Mouse (Mus musculus) liver, embryonic 16.5 days (tissue): Measurements from ENCODE around the gene Pcbp1. TPM values are rescaled to one million over a fixed set of nuclear protein-coding genes. Genes with fewer than 3 reads are reported as not detected.

Experiments used
- ATAC-seq: fragments of 200-750 bp; cut with Nextera tagmentation; 2 replicates; pipeline ENCODE4 v1.8.0; 2017; ENCODE audit warnings: low read depth, mild to moderate bottlenecking, moderate number of reproducible peaks, moderate library complexity
- H3K27ac ChIP-seq: fragments of 300-500 bp; sonication (generic); 2 replicates; pipeline ENCODE4 v1.5.1; 2014; ENCODE audit warnings: mild to moderate bottlenecking, low read length
- H3K27me3 ChIP-seq: fragments of 300-500 bp; sonication (generic); 2 replicates; pipeline ENCODE4 v1.6.1; 2014; ENCODE audit warnings: low read depth, low read length, mixed read lengths; ENCODE audit not compliant: control insufficient read depth, insufficient read depth
- H3K36me3 ChIP-seq: fragments of 300-500 bp; sonication (generic); 2 replicates; pipeline ENCODE4 v1.6.1; 2014; ENCODE audit warnings: mild to moderate bottlenecking; ENCODE audit not compliant: control insufficient read depth, insufficient read depth
- H3K4me1 ChIP-seq: fragments of 300-500 bp; sonication (generic); 2 replicates; pipeline ENCODE4 v1.6.1; 2014; ENCODE audit warnings: low read depth, low read length, mixed read lengths; ENCODE audit not compliant: control insufficient read depth
- H3K4me2 ChIP-seq: fragments of 300-500 bp; sonication (generic); 2 replicates; pipeline ENCODE4 v1.6.1; 2014; ENCODE audit warnings: low read depth, low read length, mixed read lengths
- H3K4me3 ChIP-seq: fragments of 300-500 bp; sonication (generic); 2 replicates; pipeline ENCODE4 v1.5.1; 2014; ENCODE audit warnings: low read depth, mild to moderate bottlenecking, low read length
- H3K9ac ChIP-seq: fragments of 300-500 bp; sonication (generic); 2 replicates; pipeline ENCODE4 v1.6.1; 2014; ENCODE audit warnings: low read depth, low read length
- H3K9me3 ChIP-seq: fragments of 300-500 bp; sonication (generic); replicated peaks from 2 replicates; pipeline ENCODE4 v1.6.1; 2016; ENCODE audit warnings: low read length; ENCODE audit not compliant: control insufficient read depth
- WGBS: fragments of 180-500 bp; shearing (Covaris S2); extraction: QIAGEN DNeasy Blood & Tissue Kit; methylation state at CpG from one replicate; pipeline ENCODE4 v1.1.7; 2014; ENCODE audit not compliant: insufficient replicate concordance; 5-methylcytosine and 5-hydroxymethylcytosine counted together
- polyA plus RNA-seq: library from polyadenylated mRNA; unstranded; fragments of >200 nt; fragmentation: Nextera tagmentation; extraction: Ambion mirVana; gene quantifications from 2 replicates; pipeline ENCODE4 v1.2.1, GENCODE M21; 2015

The Pcbp1 gene
- polyA plus RNA-seq, 1 experiment from 2014 or later, result 82.3 TPM

GRCm38 (mm10) chr6:86550587-86550986 is 24.5 kb upstream of the Pcbp1 start:
- Histone ChIP-seq H3K36me3 (0 out of 2 replicates have a peak, but pooled peaks cover 7% of the 10 kb centered on the region), H3K27ac (no peak overlapping the region; the same call in 1 of the 2 replicates), H3K9me3 (no peaks in the 10 kb centered on the region), H3K4me2 (no peak overlapping the region), H3K9ac (no peak overlapping the region), H3K27me3 (no peaks in the 10 kb centered on the region), H3K4me1 (peaks cover 19% of the 10 kb centered on the region), H3K4me3 (no peak overlapping the region)
- WGBS, result 77% methylated on average over 1 of the region's 1 CpGs
- ATAC-seq, result no peak

- Histone ChIP-seq H3K27ac (peak overlapping the region; percentile 93), H3K4me3 (peak overlapping the region; percentile 50), H3K4me2 (peak overlapping the region; percentile 49), H3K9ac (peak overlapping the region; percentile 43), H3K9me3 (no peaks in the 10 kb centered on the region), H3K36me3 (peaks cover 7% of the 10 kb centered on the region; the same call in 1 of the 2 replicates), H3K4me1 (peaks cover 19% of the 10 kb centered on the region), H3K27me3 (no peaks in the 10 kb centered on the region)
- ATAC-seq, result peak; percentile 98
- WGBS, result 34% methylated on average over 8 of the region's 8 CpGs
Observed at GRCm38 (mm10) chr6:86547880-86548367, 21.8 kb upstream of the Pcbp1 start.

GRCm38 (mm10) chr6:86547228-86547755 is 21.2 kb upstream of the Pcbp1 start:
- H3K36me3 ChIP-seq, result peaks cover 6% of the 10 kb centered on the region; the same call in 1 of the 2 replicates
- peak overlapping the region; percentile 43 for H3K9ac ChIP-seq
- peak overlapping the region; percentile 50 for H3K4me3 ChIP-seq
- peak overlapping the region; percentile 93 for H3K27ac ChIP-seq
- peaks cover 19% of the 10 kb centered on the region for H3K4me1 ChIP-seq
- peak overlapping the region; percentile 49 for H3K4me2 ChIP-seq
- WGBS, result 90% methylated on average over 1 of the region's 1 CpGs
- H3K9me3 ChIP-seq, result no peaks in the 10 kb centered on the region
- no peaks in the 10 kb centered on the region for H3K27me3 ChIP-seq
- no peak for ATAC-seq

GRCm38 (mm10) chr6:86545236-86545635 is 19.1 kb upstream of the Pcbp1 start:
- peaks cover 22% of the 10 kb centered on the region for H3K4me1 ChIP-seq
- no peak overlapping the region for H3K9ac ChIP-seq
- no peak overlapping the region for H3K27ac ChIP-seq
- 41% methylated on average over 4 of the region's 4 CpGs for WGBS
- peaks cover 8% of the 10 kb centered on the region for H3K36me3 ChIP-seq
- H3K4me3 ChIP-seq, result no peak overlapping the region
- H3K4me2 ChIP-seq, result no peak overlapping the region
- no peaks in the 10 kb centered on the region for H3K27me3 ChIP-seq
- ATAC-seq, result no peak
- H3K9me3 ChIP-seq, result no peaks in the 10 kb centered on the region

- no peak for ATAC-seq
- Histone ChIP-seq H3K27ac (no peak overlapping the region), H3K4me1 (peaks cover 20% of the 10 kb centered on the region), H3K9me3 (no peaks in the 10 kb centered on the region), H3K4me3 (no peak overlapping the region), H3K4me2 (no peak overlapping the region), H3K36me3 (peaks cover 8% of the 10 kb centered on the region), H3K9ac (no peak overlapping the region), H3K27me3 (no peaks in the 10 kb centered on the region)
- WGBS, result 72% methylated on average over 3 of the region's 3 CpGs
Observed at GRCm38 (mm10) chr6:86543869-86544268, 17.7 kb upstream of the Pcbp1 start.

- Histone ChIP-seq H3K4me3 (no peak overlapping the region), H3K36me3 (peaks cover 8% of the 10 kb centered on the region), H3K27ac (no peak overlapping the region), H3K27me3 (no peaks in the 10 kb centered on the region), H3K9ac (no peak overlapping the region), H3K4me2 (no peak overlapping the region), H3K4me1 (peaks cover 18% of the 10 kb centered on the region), H3K9me3 (no peaks in the 10 kb centered on the region)
- 92% methylated on average over 13 of the region's 13 CpGs for WGBS
- no peak for ATAC-seq
Observed at GRCm38 (mm10) chr6:86543060-86543459, 16.9 kb upstream of the Pcbp1 start.

- Histone ChIP-seq H3K4me3 (no peak overlapping the region), H3K4me1 (peaks cover 5% of the 10 kb centered on the region), H3K9ac (no peak overlapping the region), H3K4me2 (no peak overlapping the region), H3K9me3 (no peaks in the 10 kb centered on the region), H3K27ac (no peak overlapping the region), H3K27me3 (no peaks in the 10 kb centered on the region), H3K36me3 (peaks cover 8% of the 10 kb centered on the region)
- no peak for ATAC-seq
- WGBS, result 80% methylated on average over 2 of the region's 2 CpGs
Observed at GRCm38 (mm10) chr6:86541650-86542049, 15.5 kb upstream of the Pcbp1 start.

DNA sequence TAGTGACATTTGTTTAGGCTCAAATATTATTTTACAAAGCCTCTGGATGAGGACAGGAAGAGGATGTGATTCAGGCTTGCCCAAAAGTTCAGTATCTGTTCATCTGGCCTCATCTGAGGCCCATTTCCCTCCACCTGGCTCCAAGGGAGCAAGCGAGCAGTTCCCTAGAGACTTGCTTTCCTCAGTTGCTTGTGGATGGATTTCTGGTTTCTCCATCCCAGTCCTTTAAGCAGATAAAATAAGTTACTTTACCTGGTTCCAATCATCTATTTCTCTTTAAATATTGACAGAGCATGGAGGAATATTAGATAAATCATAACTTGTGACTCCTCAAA is 2.3 kb upstream of the Pcbp1 start:
- Histone ChIP-seq H3K4me3 (no peak overlapping the region), H3K4me1 (peaks cover 16% of the 10 kb centered on the region), H3K27ac (no peak overlapping the region), H3K27me3 (no peaks in the 10 kb centered on the region), H3K9ac (no peak overlapping the region), H3K9me3 (no peaks in the 10 kb centered on the region), H3K36me3 (peaks cover 10% of the 10 kb centered on the region), H3K4me2 (peak overlapping the region; percentile 28; the same call in 1 of the 2 replicates)
- WGBS, result 84% methylated on average over 1 of the region's 1 CpGs
- ATAC-seq, result no peak

DNA sequence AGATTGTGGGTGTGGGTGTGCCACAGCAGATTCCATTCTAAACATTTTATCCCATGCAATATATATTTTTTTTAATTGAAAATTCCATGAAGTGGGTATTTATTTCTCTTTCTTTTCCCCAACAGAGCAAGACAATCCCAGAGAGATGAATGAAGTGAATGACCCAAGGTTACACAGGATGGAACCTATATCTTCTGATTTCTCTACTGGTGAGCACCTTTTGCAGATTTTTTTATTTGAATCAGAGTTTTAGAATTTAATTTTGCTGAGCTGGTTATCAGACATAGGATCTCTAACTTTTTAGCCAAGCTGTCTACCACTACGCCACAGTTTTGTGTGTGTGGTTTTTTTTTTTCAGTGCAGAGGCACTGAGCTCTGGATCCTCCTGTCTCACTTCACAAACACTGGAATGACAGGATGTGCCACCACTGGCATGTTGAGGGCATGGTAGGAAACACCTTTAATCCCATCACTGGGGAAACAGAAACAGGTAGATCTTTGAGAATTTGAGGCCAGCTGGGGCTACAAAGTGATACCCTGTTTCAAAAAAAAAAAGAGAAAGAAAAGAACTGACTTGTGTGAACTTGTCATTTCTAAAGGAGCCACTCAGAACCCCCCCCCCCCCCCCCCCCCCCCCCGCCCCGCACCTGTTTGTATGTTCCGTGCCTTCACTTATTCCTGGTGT is 1.8 kb upstream of the Pcbp1 start:
- H3K27me3 ChIP-seq, result no peaks in the 10 kb centered on the region
- H3K27ac ChIP-seq, result peak overlapping the region; percentile 99
- H3K36me3 ChIP-seq, result peaks cover 10% of the 10 kb centered on the region
- WGBS, result 23% methylated on average over 2 of the region's 4 CpGs
- peak overlapping the region; percentile 94 for H3K4me2 ChIP-seq
- peak overlapping the region; percentile 82 for H3K4me3 ChIP-seq
- H3K9ac ChIP-seq, result no peak overlapping the region; the same call in 1 of the 2 replicates
- H3K9me3 ChIP-seq, result no peaks in the 10 kb centered on the region
- H3K4me1 ChIP-seq, result peaks cover 22% of the 10 kb centered on the region
- no peak for ATAC-seq
